Mouse (Mus musculus) hindbrain, embryonic 14.5 days (tissue): Measurements from ENCODE around the gene Hk1. TPM values are rescaled to one million over a fixed set of nuclear protein-coding genes. Genes with fewer than 3 reads are reported as not detected.

Experiments used
- ATAC-seq: fragments of 200-750 bp; cut with Nextera tagmentation; 2 replicates; pipeline ENCODE4 v1.8.0; 2017; ENCODE audit warnings: moderate number of reproducible peaks, mild to moderate bottlenecking, moderate TSS enrichment, moderate library complexity; ENCODE audit not compliant: low FRiP score
- DNase-seq: peaks from one replicate; pipeline ENCODE4 v3.0.0-alpha.2; 2015; ENCODE audit warnings: low spot score
- H3K27ac ChIP-seq: fragments of 300-500 bp; sonication (generic); 2 replicates; pipeline ENCODE4 v1.5.1; 2014; ENCODE audit warnings: mild to moderate bottlenecking, moderate library complexity
- H3K27me3 ChIP-seq: fragments of 300-500 bp; sonication (generic); 2 replicates; pipeline ENCODE4 v1.6.1; 2014; ENCODE audit warnings: mild to moderate bottlenecking, low read length, mixed read lengths; ENCODE audit not compliant: control insufficient read depth, insufficient read depth
- H3K36me3 ChIP-seq: fragments of 300-500 bp; sonication (generic); replicated peaks from 2 replicates; pipeline ENCODE4 v1.6.1; 2014; ENCODE audit not compliant: control insufficient read depth, insufficient read depth
- H3K4me1 ChIP-seq: fragments of 300-500 bp; sonication (generic); replicated peaks from 2 replicates; pipeline ENCODE4 v1.6.1; 2014; ENCODE audit warnings: antibody characterized with exemption, low read length, mixed read lengths; ENCODE audit not compliant: control insufficient read depth, insufficient read depth
- H3K4me2 ChIP-seq: fragments of 300-500 bp; sonication (generic); replicated peaks from 2 replicates; pipeline ENCODE4 v1.6.1; 2014; ENCODE audit warnings: mild to moderate bottlenecking, moderate library complexity
- H3K4me3 ChIP-seq: fragments of 300-500 bp; sonication (generic); replicated peaks from 2 replicates; pipeline ENCODE4 v1.5.1; 2014; ENCODE audit warnings: mild to moderate bottlenecking, low read length
- H3K9ac ChIP-seq: fragments of 300-500 bp; sonication (generic); 2 replicates; pipeline ENCODE4 v1.6.1; 2014
- H3K9me3 ChIP-seq: fragments of 300-500 bp; sonication (generic); 2 replicates; pipeline ENCODE4 v1.6.1; 2016; ENCODE audit warnings: low read length; ENCODE audit not compliant: control insufficient read depth
- WGBS: fragments of 180-500 bp; shearing (Covaris S2); extraction: QIAGEN DNeasy Blood & Tissue Kit; methylation state at CpG from one replicate; pipeline ENCODE4 v1.1.7; 2014; 5-methylcytosine and 5-hydroxymethylcytosine counted together
- polyA plus RNA-seq: library from polyadenylated mRNA; unstranded; fragments of >200 nt; fragmentation: Nextera tagmentation; extraction: Ambion mirVana; gene quantifications from 2 replicates; pipeline ENCODE4 v1.2.1, GENCODE M21; 2014

The Hk1 gene
- polyA plus RNA-seq, 1 experiment from 2014 or later, result 89.9 TPM

DNA sequence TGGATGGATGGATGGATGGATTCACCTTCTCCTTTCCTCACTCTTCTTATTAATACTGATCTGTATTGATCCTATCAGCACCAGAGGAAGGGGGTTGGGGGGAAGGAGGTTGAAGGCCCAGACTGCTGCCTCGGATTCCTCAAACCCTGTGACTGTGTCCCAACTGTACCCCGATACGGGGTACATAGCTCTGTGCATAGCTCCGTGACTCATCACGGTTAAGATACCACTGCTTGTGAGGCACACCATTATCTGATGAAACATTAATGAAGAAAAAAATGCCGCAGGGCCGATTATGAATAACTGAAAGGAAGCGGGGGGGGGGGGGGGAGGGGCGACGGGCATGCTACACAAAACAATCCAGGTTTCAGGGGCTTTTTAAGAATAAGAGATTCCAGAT lies 66.6 kb downstream of the Hk1 start:
- Histone ChIP-seq H3K27me3 (no peaks in the 10 kb centered on the region), H3K27ac (no peak overlapping the region), H3K4me2 (no peak overlapping the region), H3K4me1 (no peaks in the 10 kb centered on the region), H3K9ac (no peak overlapping the region), H3K36me3 (peaks cover 6% of the 10 kb centered on the region; the same call in 1 of the 2 replicates), H3K9me3 (no peaks in the 10 kb centered on the region), H3K4me3 (no peak overlapping the region)
- WGBS, result 71% methylated on average over 10 of the region's 10 CpGs
- no peak for ATAC-seq
- DNase-seq, result no peak

DNA sequence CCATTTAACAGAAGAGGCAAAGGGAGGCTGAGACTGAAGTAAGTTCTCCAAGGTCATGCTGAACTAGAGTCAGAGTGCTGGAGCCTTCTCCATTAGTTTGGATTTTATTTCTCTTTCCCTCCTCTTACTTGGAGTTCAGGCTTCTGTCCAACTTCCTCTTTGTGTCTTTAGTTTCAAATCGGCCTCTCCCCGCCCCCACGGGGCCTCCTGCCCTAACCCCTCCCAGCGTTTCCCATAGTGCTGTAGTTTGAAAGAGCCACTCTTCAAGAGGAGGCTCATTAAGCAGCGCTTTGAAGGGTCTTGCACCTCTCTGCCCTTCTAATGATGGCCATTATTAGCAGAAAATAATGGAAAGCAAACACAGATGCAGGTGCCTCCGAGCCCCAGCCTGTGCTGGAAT lies 68.2 kb downstream of the Hk1 start:
- Histone ChIP-seq H3K9me3 (no peaks in the 10 kb centered on the region), H3K36me3 (peaks cover 11% of the 10 kb centered on the region; the same call in 1 of the 2 replicates), H3K9ac (no peak overlapping the region), H3K4me1 (no peaks in the 10 kb centered on the region), H3K27ac (no peak overlapping the region), H3K27me3 (no peaks in the 10 kb centered on the region), H3K4me3 (no peak overlapping the region), H3K4me2 (no peak overlapping the region)
- WGBS, result 60% methylated on average over 6 of the region's 6 CpGs
- ATAC-seq, result no peak
- no peak for DNase-seq

DNA sequence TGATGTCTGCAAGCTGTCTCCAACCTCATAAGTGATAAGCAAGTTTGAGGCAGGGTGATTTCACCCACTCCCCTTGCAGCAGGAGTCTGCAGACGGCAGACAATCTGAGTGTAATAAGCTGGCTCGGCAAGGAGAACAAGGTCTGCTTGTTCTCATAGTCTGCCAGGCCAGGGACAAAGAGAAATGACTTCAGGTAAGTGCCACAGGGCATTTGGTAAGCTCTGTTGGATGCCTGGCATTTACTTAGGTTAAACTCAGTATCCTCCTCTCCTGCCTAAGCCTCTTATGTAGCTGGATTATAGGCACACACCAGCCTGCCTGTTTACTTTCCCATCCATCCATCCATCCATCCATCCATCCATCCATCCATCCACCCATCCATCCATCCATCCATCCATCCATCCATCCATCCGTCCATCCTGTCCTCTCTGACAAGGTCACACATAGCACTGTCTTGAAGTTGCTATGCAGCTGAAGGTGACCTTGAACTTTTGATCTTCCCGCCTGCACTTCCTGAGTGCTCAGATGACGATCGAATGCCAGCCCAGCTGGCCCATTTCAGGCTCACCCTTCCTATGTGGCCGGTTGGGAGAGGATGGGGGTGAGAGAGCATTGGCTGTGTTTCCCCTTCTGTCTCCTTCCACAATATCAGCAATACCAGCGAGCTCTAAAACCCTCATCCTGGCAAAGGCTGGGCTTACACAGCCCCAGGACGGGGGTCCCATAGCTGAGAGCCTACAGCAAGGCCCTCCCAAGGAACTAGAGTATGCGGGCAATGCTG lies 69.3 kb downstream of the Hk1 start:
- no peak overlapping the region for H3K9ac ChIP-seq
- H3K36me3 ChIP-seq, result peaks cover 11% of the 10 kb centered on the region; the same call in 1 of the 2 replicates
- ATAC-seq, result no peak
- WGBS, result 83% methylated on average over 10 of the region's 10 CpGs
- no peaks in the 10 kb centered on the region for H3K4me1 ChIP-seq
- no peak overlapping the region for H3K27ac ChIP-seq
- no peak overlapping the region for H3K4me2 ChIP-seq
- no peak overlapping the region for H3K4me3 ChIP-seq
- no peak for DNase-seq
- no peaks in the 10 kb centered on the region for H3K27me3 ChIP-seq
- H3K9me3 ChIP-seq, result no peaks in the 10 kb centered on the region

DNA sequence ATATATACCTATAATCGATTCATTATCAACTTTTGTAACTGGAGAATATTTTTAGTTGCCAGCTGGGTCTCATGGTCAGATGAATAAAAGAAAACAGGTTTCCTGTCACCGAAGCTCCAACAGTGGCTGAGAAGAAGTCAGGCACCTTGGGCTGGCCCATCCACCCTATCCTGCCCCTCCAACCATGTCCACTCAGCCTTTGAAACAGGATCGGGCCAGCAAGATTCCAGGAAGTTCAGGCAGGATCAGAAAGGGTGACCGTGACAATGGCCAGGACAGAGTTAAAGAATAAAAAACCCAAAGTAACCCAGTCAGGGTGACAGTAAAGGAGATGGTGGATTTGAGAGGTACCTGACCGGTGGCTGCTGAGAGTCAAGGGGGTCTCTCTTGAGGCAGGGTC lies 70.1 kb downstream of the Hk1 start:
- ATAC-seq (no peak), DNase-seq (no peak)
- WGBS, result 93% methylated on average over 5 of the region's 5 CpGs
- Histone ChIP-seq H3K9ac (no peak overlapping the region), H3K4me2 (no peak overlapping the region), H3K27me3 (no peaks in the 10 kb centered on the region), H3K27ac (no peak overlapping the region), H3K4me1 (no peaks in the 10 kb centered on the region), H3K9me3 (no peaks in the 10 kb centered on the region), H3K36me3 (0 out of 2 replicates have a peak, but pooled peaks cover 7% of the 10 kb centered on the region), H3K4me3 (no peak overlapping the region)

DNA sequence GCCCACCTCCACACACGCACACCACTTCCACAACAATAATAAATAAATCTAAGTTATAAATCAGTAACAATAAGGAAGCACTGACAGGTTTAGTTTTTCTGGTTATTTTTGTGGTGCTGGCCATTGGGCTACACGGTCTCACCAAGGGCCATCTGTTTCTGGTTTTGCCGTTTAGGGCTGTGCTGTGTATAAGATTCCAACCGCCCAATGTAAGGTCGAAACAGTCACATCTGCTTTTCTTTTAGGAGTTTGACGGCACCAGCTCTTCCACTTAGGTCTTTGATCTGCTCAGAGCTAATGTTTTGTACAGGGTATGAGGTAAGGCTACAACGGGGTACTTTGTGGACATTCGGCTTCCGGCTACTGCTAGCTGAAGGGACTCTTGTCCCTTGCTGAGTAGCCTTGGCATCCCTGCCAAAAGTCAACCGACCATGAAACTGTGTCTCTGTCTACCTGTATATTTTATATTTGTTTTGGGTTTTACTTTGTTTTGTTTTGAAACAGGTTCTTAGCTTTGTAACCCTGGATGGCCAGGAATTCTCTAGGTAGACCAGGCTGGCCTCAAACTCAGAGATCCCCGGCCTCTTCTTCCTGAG lies 70.7 kb downstream of the Hk1 start:
- H3K4me3 ChIP-seq, result no peak overlapping the region
- 93% methylated on average over 11 of the region's 11 CpGs for WGBS
- H3K9ac ChIP-seq, result no peak overlapping the region
- no peaks in the 10 kb centered on the region for H3K4me1 ChIP-seq
- ATAC-seq (no peak), DNase-seq (no peak)
- no peak overlapping the region for H3K4me2 ChIP-seq
- 0 out of 2 replicates have a peak, but pooled peaks cover 9% of the 10 kb centered on the region for H3K36me3 ChIP-seq
- no peaks in the 10 kb centered on the region for H3K27me3 ChIP-seq
- no peak overlapping the region for H3K27ac ChIP-seq
- no peaks in the 10 kb centered on the region for H3K9me3 ChIP-seq

DNA sequence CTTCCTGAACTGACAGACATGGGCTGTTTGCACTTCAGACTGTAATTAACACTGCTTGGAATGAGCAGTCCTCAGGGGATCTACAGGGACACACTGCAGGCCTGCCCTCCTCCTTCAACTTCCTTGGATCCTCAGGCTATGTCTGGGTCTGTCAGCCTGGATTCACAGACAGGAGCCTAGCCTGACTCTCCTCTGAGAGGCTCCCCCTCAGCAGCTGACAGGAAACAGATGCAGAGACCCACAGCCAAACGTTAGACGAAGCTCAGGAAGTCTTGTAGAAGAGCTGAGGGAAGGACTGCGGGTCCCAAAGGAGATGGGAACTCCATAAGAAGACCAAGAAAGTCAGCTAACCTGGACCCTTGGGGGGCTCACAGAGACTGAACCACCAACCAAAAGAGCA lies 73.2 kb downstream of the Hk1 start:
- Histone ChIP-seq H3K9me3 (no peaks in the 10 kb centered on the region), H3K9ac (no peak overlapping the region), H3K4me1 (no peaks in the 10 kb centered on the region), H3K36me3 (peaks cover 22% of the 10 kb centered on the region; the same call in 1 of the 2 replicates), H3K4me2 (no peak overlapping the region), H3K4me3 (no peak overlapping the region), H3K27me3 (no peaks in the 10 kb centered on the region), H3K27ac (no peak overlapping the region)
- DNase-seq, result no peak
- 69% methylated on average over 3 of the region's 3 CpGs for WGBS
- ATAC-seq, result no peak

DNA sequence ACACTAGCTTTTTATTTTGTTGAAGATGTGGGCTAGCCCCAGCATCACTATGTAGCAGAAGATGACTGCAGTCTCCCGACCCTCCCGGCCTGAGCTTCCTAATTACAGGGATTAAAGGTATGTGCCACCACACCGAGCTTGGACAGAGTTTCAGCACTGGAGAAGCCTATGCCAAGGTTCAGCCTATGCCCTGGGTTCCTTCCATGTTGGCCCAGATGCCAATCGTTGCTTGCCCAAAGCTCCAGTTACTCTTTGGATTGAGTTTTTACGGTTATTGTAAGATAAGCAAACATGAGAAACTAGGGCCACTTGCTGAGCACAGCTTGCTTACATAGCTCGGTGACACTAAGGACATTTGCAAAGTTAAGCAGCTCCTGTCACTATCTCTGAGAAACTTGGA lies 74.6 kb downstream of the Hk1 start:
- H3K27me3 ChIP-seq, result no peaks in the 10 kb centered on the region
- H3K4me3 ChIP-seq, result no peak overlapping the region
- H3K9ac ChIP-seq, result no peak overlapping the region
- 88% methylated on average over 6 of the region's 6 CpGs for WGBS
- H3K4me2 ChIP-seq, result no peak overlapping the region
- H3K27ac ChIP-seq, result no peak overlapping the region
- no peaks in the 10 kb centered on the region for H3K9me3 ChIP-seq
- H3K4me1 ChIP-seq, result no peaks in the 10 kb centered on the region
- DNase-seq, result no peak
- ATAC-seq, result no peak
- peaks cover 22% of the 10 kb centered on the region; the same call in 1 of the 2 replicates for H3K36me3 ChIP-seq

DNA sequence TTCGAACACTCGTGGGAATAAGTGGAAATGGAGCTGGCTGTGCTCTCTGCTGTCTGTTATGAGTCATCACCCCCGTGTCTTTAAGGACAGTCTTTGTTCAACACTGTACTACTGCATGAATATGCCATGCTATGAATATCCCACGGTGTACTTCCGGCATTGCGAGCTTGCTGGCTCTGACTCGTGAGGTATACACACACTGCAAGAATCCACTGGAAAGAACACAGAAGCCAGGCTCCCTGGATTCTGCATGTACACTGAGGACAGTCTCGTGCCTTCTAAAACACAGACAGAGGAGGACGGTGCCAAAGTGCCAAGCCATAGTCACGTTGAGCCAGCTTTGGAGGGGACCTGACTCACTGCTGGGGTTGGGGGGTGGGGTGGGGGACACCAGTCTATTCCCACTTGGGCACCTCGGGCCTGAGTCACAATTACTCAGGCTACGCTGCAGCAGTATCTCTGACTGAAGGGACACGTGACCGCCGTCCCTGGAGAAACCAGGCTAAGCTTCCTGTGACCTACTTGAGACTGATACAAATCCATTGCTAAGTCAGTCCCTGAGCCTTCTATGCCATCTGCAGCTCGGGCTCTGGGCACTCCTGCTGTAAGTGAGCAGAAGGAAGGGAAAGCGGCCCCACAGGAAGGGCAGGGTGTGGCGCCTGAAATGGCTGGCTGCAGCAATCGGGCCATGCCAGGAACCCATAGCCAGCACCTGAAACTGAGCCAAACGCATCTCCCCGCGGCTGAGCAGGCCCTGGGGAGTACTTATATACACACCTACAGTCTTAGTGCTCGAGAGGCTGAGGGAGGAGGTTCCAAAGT lies 79.5 kb downstream of the Hk1 start:
- WGBS, result 88% methylated on average over 23 of the region's 23 CpGs
- Histone ChIP-seq H3K9ac (no peak overlapping the region), H3K9me3 (no peaks in the 10 kb centered on the region), H3K4me2 (no peak overlapping the region), H3K4me3 (no peak overlapping the region), H3K4me1 (0 out of 2 replicates have a peak, but pooled peaks cover 3% of the 10 kb centered on the region), H3K27me3 (no peaks in the 10 kb centered on the region), H3K36me3 (peaks cover 31% of the 10 kb centered on the region), H3K27ac (no peak overlapping the region)
- ATAC-seq (no peak), DNase-seq (no peak)
